Mouse (Mus musculus): ENCODE results near the gene Uqcrc1.
A peak's percentile ranks its signal among the peaks of the same experiment; 100 is the strongest.

Gene Uqcrc1

DNA sequence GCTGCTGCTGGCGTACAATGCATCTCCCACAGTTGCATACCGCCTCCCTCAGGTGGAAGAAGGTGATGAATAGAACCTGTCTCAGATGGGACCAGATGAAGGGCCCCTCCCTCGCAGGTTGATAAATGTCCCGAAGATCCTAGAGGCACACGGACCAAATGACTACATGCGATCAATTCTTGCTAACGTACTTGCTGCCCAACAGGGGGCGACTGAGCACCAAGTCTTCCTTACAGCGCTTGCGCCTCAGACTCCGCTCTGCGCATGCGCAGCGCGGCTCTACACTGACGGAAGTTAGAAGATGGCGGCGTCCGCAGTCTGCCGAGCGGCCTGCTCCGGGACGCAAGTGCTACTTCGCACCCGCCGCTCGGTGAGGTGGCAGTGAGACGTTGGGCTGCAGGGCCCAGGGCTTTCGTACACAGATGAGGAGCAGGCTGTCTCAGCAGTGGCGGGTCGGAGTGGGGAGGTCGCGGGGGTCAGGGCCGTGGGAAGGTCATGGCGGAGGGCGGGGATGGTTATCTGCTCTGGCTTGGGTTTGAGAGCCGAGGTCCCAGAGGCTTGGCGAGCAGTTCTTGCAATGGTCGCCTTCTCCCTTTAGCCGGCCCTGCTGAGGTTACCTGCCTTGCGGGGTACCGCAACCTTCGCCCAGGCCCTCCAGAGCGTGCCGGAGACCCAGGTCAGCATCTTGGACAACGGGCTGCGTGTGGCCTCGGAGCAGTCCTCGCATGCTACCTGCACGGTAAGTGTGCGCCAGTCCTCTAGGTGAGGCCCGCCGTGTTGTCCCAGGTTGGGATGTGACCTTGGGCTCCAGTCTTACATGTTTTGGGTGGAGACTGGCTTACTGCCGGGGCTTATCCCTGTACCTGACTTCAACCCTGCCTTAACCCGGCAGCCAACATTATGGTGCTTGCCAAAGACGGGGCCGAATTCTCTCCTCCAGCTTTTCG lies at the start of gene Uqcrc1:
Uqcrc1 (plus strand) TSS at position 216 of the 947 bp plus-strand sequence.
- DNase-seq = peak; percentile 97

DNA sequence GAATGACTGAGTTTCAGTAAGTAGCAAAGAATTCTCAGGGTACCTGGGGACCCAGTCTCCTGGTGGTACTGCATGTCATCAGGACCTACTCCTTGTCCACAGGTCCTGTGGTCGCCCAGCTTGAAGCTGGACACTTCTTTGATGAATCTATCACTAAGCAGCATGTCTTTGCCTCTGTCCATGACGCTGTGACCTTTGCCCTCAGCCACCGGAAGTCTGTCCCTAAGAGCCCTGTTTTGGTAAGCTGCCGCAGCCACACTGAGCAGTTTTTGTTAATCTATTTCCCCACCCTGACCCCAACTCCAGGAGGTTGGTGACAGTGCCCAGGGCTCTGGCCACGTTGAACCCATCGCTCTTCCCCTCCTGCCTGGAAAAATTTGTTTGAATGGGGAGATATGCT lies 24.1 kb upstream of the Uqcrc1 start:
- DNase-seq = no peak

DNA sequence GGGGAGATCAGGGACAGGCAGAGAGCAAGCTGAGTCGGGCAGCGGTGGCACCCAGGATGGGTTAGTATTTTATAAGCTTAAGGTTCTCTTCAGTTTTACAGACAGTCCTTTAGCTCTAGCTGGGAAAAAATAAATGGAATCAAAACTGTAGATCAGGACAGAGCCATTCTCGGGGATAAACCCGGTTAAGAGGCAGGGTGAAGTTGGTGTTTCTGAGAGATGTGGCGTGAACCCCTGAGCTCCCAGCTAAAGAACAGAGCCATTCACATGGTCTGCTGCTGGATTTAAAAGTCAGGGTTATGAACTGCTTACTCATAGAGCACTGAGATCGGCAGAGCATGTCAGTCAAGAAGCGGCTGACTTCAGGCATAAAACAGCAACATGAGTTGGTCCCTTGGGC lies 23.3 kb upstream of the Uqcrc1 start:
- DNase-seq = no peak

DNA sequence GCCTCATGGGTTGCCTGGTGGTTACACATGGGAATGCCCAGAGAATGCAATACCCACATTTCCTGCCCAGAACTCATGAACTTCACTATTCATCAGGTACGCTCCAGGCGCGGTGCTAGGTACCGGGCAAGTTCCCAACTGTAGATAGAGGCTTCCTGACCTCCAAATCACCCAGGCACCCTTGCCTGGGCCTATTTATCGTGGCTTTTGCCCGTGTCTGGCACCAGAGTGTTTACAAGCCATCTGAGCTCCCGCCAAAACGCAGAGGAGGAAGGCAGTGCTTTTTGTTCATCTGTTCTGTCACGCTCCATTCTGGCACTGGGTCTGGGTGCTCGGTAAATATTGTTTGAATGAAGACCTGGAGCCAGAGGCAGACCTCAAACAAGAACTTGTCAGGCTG lies 22.8 kb upstream of the Uqcrc1 start:
- no peak for DNase-seq

DNA sequence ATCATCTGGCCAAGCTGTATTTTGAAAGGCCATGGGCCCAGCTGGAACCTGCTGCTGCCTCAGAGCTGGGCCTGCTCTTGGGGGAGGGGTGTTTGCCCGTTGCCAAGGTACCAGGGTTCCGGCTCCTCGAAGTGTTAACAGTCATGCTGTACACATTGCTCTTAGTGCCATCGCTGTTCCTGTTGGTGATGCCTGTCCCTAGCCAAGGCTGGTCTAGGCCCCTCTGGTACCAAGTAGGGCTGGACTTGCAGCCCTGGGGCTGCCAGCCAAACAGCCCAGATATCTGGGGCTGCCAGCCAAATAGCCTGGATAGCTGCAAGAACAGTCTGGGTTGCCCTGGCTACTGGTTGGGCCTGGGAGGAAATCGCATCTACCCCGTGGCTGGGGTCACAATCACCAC lies 21.9 kb upstream of the Uqcrc1 start, which contains the start of gene Tmem89:
Tmem89 (plus strand) TSS at position 129 of the 400 bp plus-strand sequence.
- DNase-seq = no peak

DNA sequence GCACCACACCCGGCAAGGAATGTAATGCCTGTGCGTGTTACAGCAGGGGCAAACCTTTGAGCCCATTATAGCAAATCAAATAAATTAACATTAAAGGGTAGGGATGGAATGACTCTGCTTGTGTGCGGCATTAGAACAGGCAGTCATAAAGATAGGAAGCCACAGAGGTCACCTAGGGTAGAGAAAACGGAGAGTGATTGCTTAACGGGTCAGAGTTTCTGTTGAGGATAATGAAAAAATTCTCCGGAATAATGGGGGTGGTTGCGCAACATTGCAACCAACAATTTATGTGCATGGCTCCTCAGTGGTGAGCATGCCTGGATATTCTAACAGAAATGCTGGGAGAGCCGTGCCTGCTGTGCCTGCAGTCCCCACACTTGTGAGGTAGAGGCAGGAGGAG lies 10.5 kb upstream of the Uqcrc1 start:
- DNase-seq = peak; percentile 67

DNA sequence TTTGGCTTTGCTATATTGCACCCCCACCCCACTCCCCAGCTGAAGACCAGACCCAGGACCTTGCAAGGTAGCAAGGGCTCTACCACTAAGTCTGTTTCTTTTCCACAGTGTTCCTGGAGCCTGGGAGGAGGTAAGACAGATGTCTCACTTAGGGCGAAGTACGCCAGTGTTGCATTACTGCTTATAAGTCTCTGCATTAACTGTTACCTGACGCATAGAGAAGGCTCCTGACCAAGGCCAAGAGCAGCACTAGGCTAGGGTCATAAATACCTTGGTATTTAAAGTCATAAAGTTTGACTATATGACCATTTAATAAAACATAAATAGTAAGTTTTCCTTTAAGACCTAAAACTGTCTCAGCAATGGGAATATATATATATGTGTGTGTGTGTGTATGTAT lies 8.0 kb upstream of the Uqcrc1 start:
- no peak for DNase-seq

DNA sequence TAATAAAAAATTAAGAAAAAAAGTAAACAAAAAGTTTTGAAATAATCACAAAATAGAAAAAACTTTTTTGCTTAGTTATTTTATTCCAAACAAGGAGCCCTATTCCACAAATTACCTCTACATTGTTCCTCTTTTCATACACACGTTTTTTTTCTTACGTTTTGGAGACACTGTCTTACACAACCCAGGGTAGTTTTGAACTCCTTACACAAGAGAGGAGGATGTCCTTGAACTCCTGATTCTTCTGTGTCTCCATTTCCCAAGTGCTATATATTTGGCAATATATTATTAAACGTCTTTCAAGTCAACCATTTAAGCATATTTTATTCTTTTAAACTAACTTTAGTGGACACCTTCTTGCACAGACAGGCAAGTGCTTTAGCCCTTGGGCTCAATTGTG lies 442 bp upstream of the Uqcrc1 start:
- no peak for DNase-seq

DNA sequence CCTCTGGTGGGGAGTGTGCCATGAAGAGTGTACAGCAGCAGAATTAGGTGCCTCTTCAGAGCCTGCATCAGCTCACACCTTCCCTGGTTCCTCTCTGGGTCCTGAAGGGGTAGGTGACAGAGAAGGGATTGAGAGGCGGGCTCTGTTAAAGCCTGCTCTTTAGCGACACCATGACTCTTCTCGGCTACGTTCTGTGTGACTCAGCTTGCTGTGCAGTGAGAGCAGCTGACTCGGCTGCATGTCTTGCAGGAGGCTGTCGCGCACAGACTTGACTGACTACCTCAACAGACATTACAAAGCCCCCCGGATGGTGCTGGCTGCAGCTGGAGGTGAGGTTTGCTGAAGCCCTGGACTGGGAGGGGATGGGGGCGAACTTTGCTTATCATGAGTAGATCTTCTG lies 8.7 kb downstream of the Uqcrc1 start:
- no peak for DNase-seq

DNA sequence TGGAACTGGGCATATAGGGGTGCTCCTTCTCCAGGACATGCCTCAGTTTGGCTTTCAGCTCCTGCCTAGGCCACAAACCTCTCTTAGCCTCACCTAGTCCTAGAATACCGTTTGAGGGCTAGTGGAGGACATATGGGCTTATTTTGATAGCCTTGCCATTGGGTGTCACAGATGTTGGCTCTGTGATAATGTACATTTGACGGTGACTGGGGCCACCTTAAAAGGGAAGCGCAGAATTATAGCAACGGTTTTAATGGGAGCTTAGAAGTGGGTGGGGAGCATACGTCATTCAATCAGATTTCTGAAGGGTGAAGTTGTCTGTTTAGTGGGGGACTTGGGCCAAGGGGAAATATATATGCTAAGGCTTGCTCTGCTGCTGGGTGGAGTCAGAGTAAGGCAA lies 9.2 kb downstream of the Uqcrc1 start:
- DNase-seq = no peak

DNA sequence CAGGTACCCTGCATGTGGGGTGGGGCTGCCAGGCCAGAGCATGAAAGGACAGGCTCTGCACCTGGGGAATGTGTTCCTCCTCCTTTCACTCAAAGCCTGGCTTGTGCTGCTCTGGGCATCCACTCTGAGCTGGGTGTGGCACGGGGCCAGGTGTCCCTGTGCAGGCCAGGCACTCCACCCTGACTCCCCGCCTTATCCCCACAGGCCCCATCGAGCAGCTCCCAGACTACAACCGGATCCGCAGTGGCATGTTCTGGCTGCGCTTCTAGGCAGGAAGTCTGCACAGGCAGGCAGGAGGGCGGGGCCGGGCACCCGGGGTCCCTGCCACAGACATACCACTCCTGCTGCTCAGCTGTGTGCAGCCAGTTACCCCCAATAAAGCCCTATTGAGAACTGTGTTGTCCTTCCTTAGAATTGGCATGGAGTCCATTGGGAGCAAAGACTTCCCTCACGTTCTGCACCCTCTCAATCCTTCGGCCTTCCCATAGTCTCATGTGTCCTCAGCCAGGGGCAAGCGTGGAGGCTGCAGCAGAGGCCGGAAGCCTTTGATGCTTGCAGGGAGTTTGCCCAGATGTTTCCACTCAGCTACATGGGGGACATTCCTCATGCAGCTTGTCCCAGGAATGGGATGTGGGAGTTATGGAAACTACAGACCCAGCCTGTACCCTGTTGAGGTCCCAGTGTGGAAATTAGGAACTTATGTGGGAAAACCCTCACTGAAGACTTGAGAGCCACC lies 13.0 kb downstream of the Uqcrc1 start:
- peak; percentile 67 for DNase-seq

DNA sequence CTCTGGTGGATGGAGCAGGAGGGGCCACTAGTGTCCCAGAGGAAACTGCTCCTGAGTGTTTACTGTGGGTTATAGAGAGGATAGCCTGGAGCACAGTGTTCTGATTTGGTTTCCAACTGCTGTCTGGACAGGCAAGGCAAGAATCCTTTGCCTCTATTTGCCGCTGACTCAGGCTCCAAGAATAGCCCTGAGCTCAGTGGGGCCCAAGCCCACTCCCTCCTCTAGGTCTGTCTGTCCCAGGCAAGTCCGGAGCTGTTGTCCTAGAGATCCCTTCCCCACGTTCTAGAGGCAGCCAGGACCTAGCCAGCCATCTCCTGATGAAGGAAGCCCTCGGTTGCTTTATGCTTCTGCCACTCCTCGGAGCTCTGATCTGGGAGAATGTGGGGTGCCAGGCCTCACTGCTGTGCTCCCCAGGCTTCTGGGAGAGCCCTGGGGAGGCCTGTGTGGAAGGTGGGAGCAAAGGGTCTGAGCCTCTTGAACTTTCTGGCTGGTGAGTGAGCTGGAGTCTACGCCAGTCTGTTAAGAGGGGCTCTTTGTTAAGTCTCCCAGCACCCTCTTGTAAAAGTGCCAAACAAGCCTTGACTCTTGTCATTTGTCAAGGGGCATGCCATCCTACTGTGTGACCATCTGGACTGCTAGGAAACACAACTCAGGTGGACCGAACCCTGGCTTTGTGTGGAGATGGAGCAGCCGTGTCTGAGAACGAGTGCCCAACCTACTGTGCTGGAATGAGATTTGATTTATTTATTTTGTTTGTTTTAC lies 13.7 kb downstream of the Uqcrc1 start:
- no peak for DNase-seq

DNA sequence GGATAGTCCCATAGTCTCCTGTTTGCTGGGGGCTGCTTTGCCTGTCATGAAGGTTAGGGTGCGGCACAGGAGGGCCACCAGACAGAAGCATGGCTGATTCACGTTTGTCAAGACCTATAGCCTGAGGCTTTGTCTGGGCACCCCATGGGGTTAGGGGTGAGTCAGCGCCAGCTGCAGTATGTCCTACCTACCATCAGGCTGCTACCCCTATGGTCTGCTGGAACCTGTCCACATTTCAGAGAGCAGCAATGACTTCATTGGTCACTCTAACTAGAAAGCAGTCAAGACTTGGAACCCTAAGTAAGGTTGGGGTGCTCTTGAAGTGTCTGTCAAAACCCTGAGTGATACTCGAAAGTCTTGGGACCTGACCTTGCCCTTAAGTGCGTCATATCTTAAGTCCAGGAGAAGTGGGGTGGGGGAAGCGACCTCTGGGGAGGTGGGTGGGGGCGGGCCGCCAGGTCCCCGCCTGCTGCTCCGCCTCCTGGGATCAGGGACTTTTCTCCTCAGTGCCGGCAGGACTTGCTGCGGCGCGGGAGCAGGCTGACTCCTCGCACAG lies 16.7 kb downstream of the Uqcrc1 start, which contains the start of gene Col7a1:
Col7a1 (plus strand) TSS at position 506 of the 556 bp plus-strand sequence.
- DNase-seq = no peak

DNA sequence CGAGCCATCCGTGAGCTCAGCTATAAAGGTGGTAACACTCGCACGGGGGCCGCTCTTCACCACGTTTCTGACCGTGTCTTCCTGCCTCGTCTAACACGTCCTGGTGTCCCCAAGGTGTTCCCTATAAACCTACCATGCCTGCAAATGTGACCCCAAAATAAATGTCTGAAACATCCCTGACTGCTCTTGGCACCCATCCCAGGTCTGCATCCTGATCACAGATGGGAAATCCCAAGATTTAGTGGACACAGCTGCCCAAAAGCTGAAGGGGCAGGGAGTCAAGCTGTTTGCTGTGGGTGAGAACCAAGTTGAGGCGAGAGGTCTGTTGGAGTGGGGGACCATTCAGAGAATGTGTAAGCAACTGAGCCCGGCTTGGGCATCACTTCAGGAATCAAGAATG lies 18.8 kb downstream of the Uqcrc1 start:
- no peak for DNase-seq

DNA sequence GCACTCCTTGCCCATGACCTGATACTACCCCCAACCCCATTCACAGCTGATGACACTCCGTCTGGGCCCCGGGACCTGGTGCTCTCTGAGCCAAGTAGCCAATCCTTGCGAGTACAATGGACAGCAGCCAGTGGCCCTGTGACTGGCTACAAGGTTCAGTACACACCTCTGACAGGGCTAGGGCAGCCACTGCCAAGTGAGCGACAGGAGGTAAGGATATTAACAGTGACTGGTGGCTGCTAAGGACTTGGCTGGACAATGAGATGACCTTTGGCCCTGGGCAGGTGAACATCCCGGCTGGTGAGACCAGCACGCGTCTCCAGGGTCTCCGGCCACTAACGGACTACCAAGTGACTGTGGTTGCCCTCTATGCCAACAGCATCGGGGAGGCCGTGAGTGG lies 19.4 kb downstream of the Uqcrc1 start:
- DNase-seq = no peak

DNA sequence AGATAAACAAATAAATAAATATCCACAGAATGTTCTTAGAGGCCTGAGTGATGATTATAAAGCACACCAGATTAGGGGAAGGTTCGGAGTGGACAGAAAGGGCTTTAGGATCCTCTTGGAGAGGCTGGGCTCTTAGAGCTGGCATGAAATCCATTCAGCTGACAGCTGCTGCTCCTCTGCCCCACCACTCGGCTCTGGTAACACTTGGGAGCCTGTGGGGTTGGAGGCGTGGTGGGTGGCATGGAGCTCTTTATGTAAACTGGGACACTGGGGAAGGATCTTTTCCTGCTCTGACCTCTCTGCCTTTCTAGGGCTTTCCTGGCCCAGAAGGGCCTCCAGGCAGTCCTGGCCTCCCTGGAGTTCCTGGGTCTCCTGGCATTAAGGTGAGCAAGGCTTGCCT lies 27.1 kb downstream of the Uqcrc1 start:
- DNase-seq = no peak

DNA sequence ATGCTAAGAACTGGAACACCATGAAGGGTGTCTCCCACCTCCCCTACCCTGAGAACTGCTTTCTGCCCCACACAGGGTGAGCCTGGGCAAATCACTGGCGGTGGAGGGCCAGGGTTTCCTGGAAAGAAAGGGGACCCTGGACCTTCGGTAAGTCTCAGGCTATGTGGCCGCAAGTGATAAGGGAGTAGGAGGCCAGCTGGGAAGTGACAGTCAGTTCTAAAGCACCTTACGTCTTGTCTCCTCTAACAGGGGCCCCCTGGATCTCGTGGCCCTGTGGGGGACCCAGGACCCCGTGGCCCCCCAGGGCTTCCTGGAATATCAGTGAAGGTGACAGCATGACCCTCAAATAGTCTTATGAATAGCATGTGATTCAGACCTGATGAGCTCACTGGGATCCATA lies 27.9 kb downstream of the Uqcrc1 start:
- no peak for DNase-seq

DNA sequence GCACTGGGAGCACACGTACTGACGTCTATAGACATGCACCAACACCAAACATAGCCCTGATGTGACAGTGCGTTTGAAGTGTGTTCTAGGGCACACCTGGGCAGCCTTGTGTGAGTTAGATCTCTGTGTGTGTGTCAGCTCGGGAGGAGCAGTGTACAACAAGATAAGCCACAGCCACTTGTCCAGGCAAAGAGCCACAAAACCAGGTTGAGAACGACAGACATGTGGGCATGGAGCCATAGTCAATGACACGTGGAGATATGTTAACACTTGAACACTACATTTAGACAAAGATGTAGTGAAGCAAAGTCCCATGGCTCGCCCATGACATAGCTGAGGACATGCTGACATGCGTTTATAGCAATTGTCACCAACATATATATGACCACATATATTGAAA lies 34.2 kb downstream of the Uqcrc1 start:
- DNase-seq = no peak

DNA sequence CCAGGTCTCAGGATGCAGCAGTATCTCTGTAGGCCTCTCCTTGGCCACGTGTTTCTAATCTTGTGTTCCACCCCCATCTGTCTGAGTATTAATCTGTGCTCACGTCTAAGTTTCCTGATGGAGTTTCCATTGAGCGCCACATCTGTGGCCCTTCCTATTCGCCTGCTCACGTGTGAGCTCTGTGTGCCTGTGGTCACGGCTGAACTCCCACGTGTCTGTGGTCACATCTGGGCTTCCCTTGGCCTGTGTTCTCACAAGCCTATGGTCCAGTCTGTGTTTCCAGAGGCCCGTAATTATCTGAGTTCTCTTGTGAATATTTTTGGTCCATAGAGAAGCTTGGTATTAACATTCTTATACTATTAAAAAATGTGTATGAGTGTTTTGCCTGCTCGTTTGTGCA lies 40.0 kb downstream of the Uqcrc1 start:
- DNase-seq = no peak

DNA sequence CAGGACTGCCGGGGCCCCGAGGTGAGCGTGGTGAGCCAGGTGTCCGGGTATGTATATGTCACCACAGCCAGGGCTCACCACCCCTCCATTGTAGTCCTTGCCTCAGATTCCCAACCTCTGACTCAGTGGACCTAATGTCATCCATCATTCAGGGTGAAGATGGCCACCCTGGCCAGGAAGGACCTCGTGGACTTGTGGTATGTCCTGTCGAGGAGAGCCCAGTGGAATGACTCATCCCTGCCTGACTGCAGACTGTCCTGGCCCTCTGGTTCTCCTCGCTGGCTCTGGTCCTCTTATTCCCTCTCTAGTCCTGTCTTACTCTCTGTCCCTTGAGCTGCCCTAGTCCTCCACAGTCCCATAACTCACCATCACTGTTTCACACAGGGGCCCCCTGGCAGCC lies 41.5 kb downstream of the Uqcrc1 start:
- no peak for DNase-seq

DNA sequence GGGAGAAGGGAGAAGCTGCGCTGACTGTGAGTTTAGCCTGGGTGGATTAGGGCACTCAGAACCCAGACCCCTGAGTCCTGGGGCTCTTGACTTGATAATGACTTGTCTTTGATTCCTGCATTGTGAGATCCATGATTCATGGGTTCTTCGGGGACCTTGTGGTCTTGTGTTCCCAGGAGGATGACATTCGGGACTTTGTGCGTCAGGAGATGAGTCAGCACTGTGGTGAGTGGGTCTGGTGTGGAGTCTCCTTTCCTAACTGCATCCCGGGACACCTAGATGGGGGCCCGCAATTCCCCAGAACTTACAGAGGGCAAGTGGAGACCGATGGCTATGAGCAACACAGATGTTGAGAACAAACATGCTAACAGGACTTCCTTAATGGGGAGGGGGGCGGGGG lies 46.1 kb downstream of the Uqcrc1 start:
- DNase-seq = no peak

DNA sequence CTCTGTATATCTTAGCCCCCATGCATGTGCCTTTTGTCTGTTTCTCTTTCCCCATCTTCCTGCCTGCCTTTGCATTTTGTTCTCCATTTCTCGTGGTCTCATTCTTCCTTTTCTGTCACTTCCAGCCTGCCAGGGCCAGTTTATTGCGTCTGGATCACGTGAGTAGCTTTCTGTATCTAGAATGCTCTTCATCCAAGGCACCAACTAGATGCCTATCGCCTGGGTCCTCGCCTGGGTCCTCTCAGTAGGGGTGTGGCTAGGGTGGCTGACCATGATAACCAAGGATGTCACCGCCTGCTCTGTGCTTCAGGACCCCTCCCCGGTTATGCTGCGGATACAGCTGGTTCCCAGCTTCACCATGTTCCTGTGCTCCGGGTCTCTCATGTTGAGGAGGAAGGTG lies 46.8 kb downstream of the Uqcrc1 start:
- DNase-seq = no peak

DNA sequence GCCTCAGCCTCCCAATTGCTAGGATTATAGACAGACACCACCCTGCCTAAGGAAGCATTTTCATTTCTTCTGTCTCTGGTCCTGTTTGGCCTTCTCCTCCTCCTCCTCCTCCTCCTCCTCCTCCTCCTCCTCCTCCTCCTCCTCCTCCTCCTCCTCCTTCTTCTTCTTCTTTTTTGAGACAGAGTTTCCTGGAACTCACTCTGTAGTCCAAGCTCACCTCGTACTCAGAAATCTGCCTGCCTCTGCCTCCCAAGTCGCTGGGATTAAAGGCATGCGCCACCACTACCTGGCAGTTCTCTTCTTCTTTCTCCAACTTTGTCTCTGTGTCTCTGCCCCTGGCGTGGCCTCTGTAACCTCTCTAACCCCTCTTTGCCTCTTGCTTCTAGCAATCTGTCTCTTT lies 49.3 kb downstream of the Uqcrc1 start, which contains the start of gene Ucn2:
Ucn2 (plus strand) TSS at position 301 of the 400 bp plus-strand sequence.
- no peak for DNase-seq

All from kidney, postnatal 14 days (tissue).